Mouse (Mus musculus): ENCODE data around the gene Wars2. TPM values are rescaled to one million over a fixed set of nuclear protein-coding genes. Genes with fewer than 3 reads are reported as not detected.
A peak's percentile ranks its signal among the peaks of the same experiment; 100 is the strongest.

The Wars2 gene
- polyA plus RNA-seq, 1 experiment from 2014 or later: 7.9 TPM

- H3K27me3 ChIP-seq (replicated peaks): peaks cover 98% of the 10 kb centered on the region
- peaks cover 13% of the 10 kb centered on the region for H3K4me1 ChIP-seq
- no peaks in the 10 kb centered on the region for H3K36me3 ChIP-seq
- no peak for ATAC-seq (ENCODE audit: insufficient read depth, low FRiP score, low read depth)
- H3K9me3 ChIP-seq: no peaks in the 10 kb centered on the region
- H3K4me3 ChIP-seq (replicated peaks): no peak overlapping the region
- H3K4me2 ChIP-seq: no peak overlapping the region
- no peak overlapping the region for H3K9ac ChIP-seq
- no peak overlapping the region for H3K27ac ChIP-seq
- WGBS: 2% methylated on average over 16 of the region's 16 CpGs
Observed at GRCm38 (mm10) chr3:99252461-99253091, 111.7 kb downstream of the Wars2 start.

- Histone ChIP-seq H3K4me1 (peaks cover 13% of the 10 kb centered on the region), H3K27me3 (replicated peaks) (peaks cover 98% of the 10 kb centered on the region), H3K4me2 (peak overlapping the region; percentile 78), H3K9ac (no peak overlapping the region), H3K9me3 (no peaks in the 10 kb centered on the region), H3K4me3 (replicated peaks) (peak overlapping the region; percentile 45), H3K27ac (no peak overlapping the region), H3K36me3 (no peaks in the 10 kb centered on the region)
- no peak for ATAC-seq (ENCODE audit: insufficient read depth, low FRiP score, low read depth)
- 1% methylated on average over 12 of the region's 12 CpGs for whole genome bisulfite sequencing
Observed at GRCm38 (mm10) chr3:99253092-99253488, 112.2 kb downstream of the Wars2 start.

GRCm38 (mm10) chr3:99253497-99254451 is 112.9 kb downstream of the Wars2 start:
- H3K4me2 ChIP-seq: peak overlapping the region; percentile 78
- peak overlapping the region; percentile 45 for H3K4me3 ChIP-seq (replicated peaks)
- no peak overlapping the region for H3K9ac ChIP-seq
- no peak overlapping the region for H3K27ac ChIP-seq
- H3K4me1 ChIP-seq: peaks cover 13% of the 10 kb centered on the region
- ATAC-seq (ENCODE audit: insufficient read depth, low FRiP score, low read depth): no peak
- H3K27me3 ChIP-seq (replicated peaks): peaks cover 95% of the 10 kb centered on the region
- H3K36me3 ChIP-seq: no peaks in the 10 kb centered on the region
- WGBS: under 1% methylated on average over 72 of the region's 73 CpGs
- no peaks in the 10 kb centered on the region for H3K9me3 ChIP-seq

DNA sequence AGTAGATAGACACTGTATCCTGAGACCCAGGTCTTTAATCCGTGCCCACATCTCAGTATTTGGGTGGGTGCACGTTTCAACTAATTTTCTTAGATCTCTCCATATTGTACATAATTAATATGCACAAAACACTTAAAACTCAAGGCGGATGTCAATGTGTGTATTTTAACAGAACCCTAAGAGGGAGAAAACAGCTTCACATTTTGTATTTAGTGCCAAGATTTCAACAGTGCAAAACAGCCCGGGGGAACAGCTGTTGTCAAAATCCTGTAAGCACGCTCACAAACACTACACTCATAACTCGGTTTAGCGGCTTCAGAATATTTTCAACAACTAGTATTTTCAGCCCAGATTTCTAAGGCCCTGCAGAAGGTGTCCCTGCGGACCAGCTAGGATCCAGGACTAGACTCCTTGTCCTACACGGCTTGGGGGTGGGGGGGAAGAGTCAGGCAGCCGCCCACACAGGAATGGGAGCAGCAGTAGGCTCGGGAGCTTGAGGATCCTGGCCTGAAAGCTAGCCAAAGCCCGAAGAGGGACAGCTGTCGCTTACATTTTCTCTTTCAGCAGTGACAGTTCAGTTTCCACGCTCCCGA is 113.8 kb downstream of the Wars2 start:
- Histone ChIP-seq H3K4me2 (no peak overlapping the region), H3K4me1 (peaks cover 13% of the 10 kb centered on the region), H3K4me3 (replicated peaks) (no peak overlapping the region; the same call in 1 of the 2 replicates), H3K9me3 (no peaks in the 10 kb centered on the region), H3K9ac (no peak overlapping the region), H3K27me3 (replicated peaks) (peaks cover 93% of the 10 kb centered on the region), H3K36me3 (no peaks in the 10 kb centered on the region), H3K27ac (no peak overlapping the region)
- WGBS: 3% methylated on average over 15 of the region's 15 CpGs
- no peak for ATAC-seq (ENCODE audit: insufficient read depth, low FRiP score, low read depth)

- Histone ChIP-seq H3K27me3 (replicated peaks) (peaks cover 89% of the 10 kb centered on the region), H3K4me1 (peaks cover 13% of the 10 kb centered on the region), H3K27ac (no peak overlapping the region), H3K4me2 (no peak overlapping the region), H3K4me3 (replicated peaks) (no peak overlapping the region), H3K36me3 (no peaks in the 10 kb centered on the region), H3K9me3 (no peaks in the 10 kb centered on the region), H3K9ac (no peak overlapping the region)
- 8% methylated on average over 11 of the region's 11 CpGs for WGBS
- ATAC-seq (ENCODE audit: insufficient read depth, low FRiP score, low read depth): no peak
Observed at GRCm38 (mm10) chr3:99255411-99256365, 114.8 kb downstream of the Wars2 start.

DNA sequence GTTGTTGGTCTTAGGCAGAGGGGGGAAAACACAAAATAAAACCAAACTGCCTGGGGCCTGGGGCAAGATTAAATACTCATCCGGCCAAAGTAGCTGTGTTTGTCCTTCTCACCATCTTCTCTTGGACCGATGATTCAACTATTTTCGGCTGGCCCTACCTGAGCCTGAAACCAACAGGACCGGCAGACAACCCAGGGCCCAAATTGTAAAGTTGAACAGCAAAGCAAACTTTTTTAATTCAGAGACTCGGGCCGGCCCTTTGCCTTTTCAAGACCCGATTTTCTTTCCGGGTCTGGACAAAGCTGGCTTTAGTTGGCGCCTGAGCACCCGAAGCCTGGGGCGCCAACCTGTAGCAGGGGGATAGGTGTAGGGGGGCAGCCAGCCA is 115.5 kb downstream of the Wars2 start:
- Histone ChIP-seq H3K4me1 (peaks cover 13% of the 10 kb centered on the region), H3K27ac (no peak overlapping the region), H3K4me2 (no peak overlapping the region), H3K36me3 (no peaks in the 10 kb centered on the region), H3K4me3 (replicated peaks) (no peak overlapping the region), H3K27me3 (replicated peaks) (peaks cover 89% of the 10 kb centered on the region), H3K9ac (no peak overlapping the region), H3K9me3 (no peaks in the 10 kb centered on the region)
- ATAC-seq (ENCODE audit: insufficient read depth, low FRiP score, low read depth): no peak
- 7% methylated on average over 11 of the region's 11 CpGs for WGBS

- ATAC-seq (ENCODE audit: insufficient read depth, low FRiP score, low read depth): no peak
- Histone ChIP-seq H3K9me3 (no peaks in the 10 kb centered on the region), H3K4me3 (replicated peaks) (no peak overlapping the region), H3K4me1 (peaks cover 13% of the 10 kb centered on the region), H3K27me3 (replicated peaks) (peaks cover 89% of the 10 kb centered on the region), H3K36me3 (no peaks in the 10 kb centered on the region), H3K27ac (no peak overlapping the region), H3K9ac (no peak overlapping the region), H3K4me2 (no peak overlapping the region)
- WGBS: 4% methylated on average over 20 of the region's 20 CpGs
Observed at GRCm38 (mm10) chr3:99256766-99257165, 115.9 kb downstream of the Wars2 start.

GRCm38 (mm10) chr3:99257586-99258577 is 117.0 kb downstream of the Wars2 start:
- H3K9me3 ChIP-seq: no peaks in the 10 kb centered on the region
- H3K4me1 ChIP-seq: peaks cover 12% of the 10 kb centered on the region
- H3K9ac ChIP-seq: no peak overlapping the region
- H3K4me2 ChIP-seq: no peak overlapping the region
- H3K27me3 ChIP-seq (replicated peaks): peaks cover 89% of the 10 kb centered on the region
- no peak overlapping the region for H3K4me3 ChIP-seq (replicated peaks)
- ATAC-seq (ENCODE audit: insufficient read depth, low FRiP score, low read depth): no peak
- 5% methylated on average over 29 of the region's 29 CpGs for WGBS
- H3K36me3 ChIP-seq: no peaks in the 10 kb centered on the region
- H3K27ac ChIP-seq: no peak overlapping the region

GRCm38 (mm10) chr3:99259741-99260270 is 118.9 kb downstream of the Wars2 start:
- Histone ChIP-seq H3K27ac (no peak overlapping the region), H3K4me3 (replicated peaks) (no peak overlapping the region), H3K9ac (no peak overlapping the region), H3K4me2 (no peak overlapping the region), H3K36me3 (no peaks in the 10 kb centered on the region), H3K4me1 (no peaks in the 10 kb centered on the region), H3K27me3 (replicated peaks) (peaks cover 87% of the 10 kb centered on the region), H3K9me3 (no peaks in the 10 kb centered on the region)
- no peak for ATAC-seq (ENCODE audit: insufficient read depth, low FRiP score, low read depth)
- 11% methylated on average over 6 of the region's 6 CpGs for WGBS

GRCm38 (mm10) chr3:99260395-99260794 is 119.5 kb downstream of the Wars2 start:
- no peak for ATAC-seq (ENCODE audit: insufficient read depth, low FRiP score, low read depth)
- Histone ChIP-seq H3K27me3 (replicated peaks) (peaks cover 86% of the 10 kb centered on the region), H3K4me2 (no peak overlapping the region), H3K4me1 (no peaks in the 10 kb centered on the region), H3K9ac (no peak overlapping the region), H3K36me3 (no peaks in the 10 kb centered on the region), H3K4me3 (replicated peaks) (no peak overlapping the region), H3K27ac (no peak overlapping the region), H3K9me3 (no peaks in the 10 kb centered on the region)
- WGBS: 35% methylated on average over 2 of the region's 2 CpGs
